Mouse (Mus musculus) liver, embryonic 14.5 days (tissue): ENCODE results near the gene B3gnt3.

Experiments used
- CTCF ChIP-seq: IDR thresholded peaks from 2 replicates; pipeline ENCODE4 v1.5.1; 2016; ENCODE audit warnings: antibody characterized with exemption, low read depth, control low read depth
- EP300 ChIP-seq: IDR thresholded peaks from 2 replicates; pipeline ENCODE4 v1.6.1; 2016; ENCODE audit warnings: antibody characterized with exemption, low read depth

GRCm38 (mm10) chr8:71677555-71677954 lies 24.0 kb downstream of the B3gnt3 start:
- TF ChIP-seq CTCF (no peak), EP300 (no peak)
